Mouse (Mus musculus) layer of hippocampus, postnatal 10 days (tissue): ENCODE data around the gene Bcat2. TPM values are rescaled to one million over a fixed set of nuclear protein-coding genes. Genes with fewer than 3 reads are reported as not detected.
"Not testable (repeated sequence)": the region's sequence is repeated elsewhere in the genome, so short reads cannot be mapped to it uniquely, and the experiment has no call there.

ENCODE experiments used
- DNase-seq, 2 experiments: peaks; one replicate each; pipeline ENCODE4 v3.0.0; 2021; ENCODE audit warnings: low spot score in 2 of 2
- long read RNA-seq: library from polyadenylated mRNA; stranded (forward); transcript quantifications from one replicate; pipeline ENCODE4 v2.0.0, GENCODE M21; 2023
- total RNA-seq, 2 experiments: library from RNA; stranded (reverse); gene quantifications; 2 replicates each; pipeline ENCODE4 v1.2.3; 2021

Gene Bcat2
- total RNA-seq: 10 to 100 TPM; 20.8 to 22.9 TPM
- long read RNA-seq, transcript Bcat2-201 (11 exons, 1,772 nt): major isoform, 10 of 15 reads
- long read RNA-seq, partial matches to known transcripts: 2 of 15 reads
- long read RNA-seq, other reads (novel, unspliced or antisense): 2 of 15 reads

GRCm38 (mm10) chr7:45570103-45570741 lies at the start of gene Bcat2:
Gene Bcat2 (plus strand): TSS chr7:45570153.
- DNase-seq: peak; percentile 70 to 81

- DNase-seq: no peak
Observed at GRCm38 (mm10) chr7:45520605-45521004, 49.3 kb upstream of the Bcat2 start.

GRCm38 (mm10) chr7:45521728-45522184 lies 48.2 kb upstream of the Bcat2 start:
- DNase-seq: peak; percentile 82 to 88

GRCm38 (mm10) chr7:45522194-45522752 lies 47.7 kb upstream of the Bcat2 start:
- DNase-seq: no peak

GRCm38 (mm10) chr7:45522957-45523676 lies 46.8 kb upstream of the Bcat2 start:
- DNase-seq: no peak

- DNase-seq: no peak
Observed at GRCm38 (mm10) chr7:45523678-45524170, 46.2 kb upstream of the Bcat2 start.

GRCm38 (mm10) chr7:45524841-45525621 lies 44.9 kb upstream of the Bcat2 start:
- DNase-seq: no peak

GRCm38 (mm10) chr7:45525809-45526473 lies 44.0 kb upstream of the Bcat2 start, which contains the start of the genes Ppp1r15a and Plekha4:
Gene Ppp1r15a (minus strand): TSS chr7:45526268.
Gene Plekha4 (plus strand): TSS chr7:45526330.
- peak; percentile 97 to 98 for DNase-seq

GRCm38 (mm10) chr7:45526474-45527120 lies 43.4 kb upstream of the Bcat2 start:
- DNase-seq: no peak

- DNase-seq: not testable (repeated sequence)
Observed at GRCm38 (mm10) chr7:45527169-45527568, 42.8 kb upstream of the Bcat2 start.

- DNase-seq: no peak
Observed at GRCm38 (mm10) chr7:45529461-45529860, 40.5 kb upstream of the Bcat2 start.

GRCm38 (mm10) chr7:45530643-45531042 lies 39.3 kb upstream of the Bcat2 start:
- no peak for DNase-seq

- DNase-seq: no peak
Observed at GRCm38 (mm10) chr7:45535676-45536075, 34.3 kb upstream of the Bcat2 start.

- no peak for DNase-seq
Observed at GRCm38 (mm10) chr7:45537602-45538001, 32.4 kb upstream of the Bcat2 start.

GRCm38 (mm10) chr7:45538163-45539041 lies 31.6 kb upstream of the Bcat2 start:
- peak; percentile 49 to 69 for DNase-seq

GRCm38 (mm10) chr7:45539095-45539494 lies 30.9 kb upstream of the Bcat2 start:
- DNase-seq: no peak

- DNase-seq: no peak
Observed at GRCm38 (mm10) chr7:45540213-45540612, 29.7 kb upstream of the Bcat2 start.

GRCm38 (mm10) chr7:45544525-45544924 lies 25.4 kb upstream of the Bcat2 start:
- no peak for DNase-seq
